Mouse (Mus musculus): ENCODE data around the gene Dnajb3.
"Not testable (repeated sequence)": the region's sequence is repeated elsewhere in the genome, so short reads cannot be mapped to it uniquely, and the experiment has no call there.

Gene Dnajb3

DNA sequence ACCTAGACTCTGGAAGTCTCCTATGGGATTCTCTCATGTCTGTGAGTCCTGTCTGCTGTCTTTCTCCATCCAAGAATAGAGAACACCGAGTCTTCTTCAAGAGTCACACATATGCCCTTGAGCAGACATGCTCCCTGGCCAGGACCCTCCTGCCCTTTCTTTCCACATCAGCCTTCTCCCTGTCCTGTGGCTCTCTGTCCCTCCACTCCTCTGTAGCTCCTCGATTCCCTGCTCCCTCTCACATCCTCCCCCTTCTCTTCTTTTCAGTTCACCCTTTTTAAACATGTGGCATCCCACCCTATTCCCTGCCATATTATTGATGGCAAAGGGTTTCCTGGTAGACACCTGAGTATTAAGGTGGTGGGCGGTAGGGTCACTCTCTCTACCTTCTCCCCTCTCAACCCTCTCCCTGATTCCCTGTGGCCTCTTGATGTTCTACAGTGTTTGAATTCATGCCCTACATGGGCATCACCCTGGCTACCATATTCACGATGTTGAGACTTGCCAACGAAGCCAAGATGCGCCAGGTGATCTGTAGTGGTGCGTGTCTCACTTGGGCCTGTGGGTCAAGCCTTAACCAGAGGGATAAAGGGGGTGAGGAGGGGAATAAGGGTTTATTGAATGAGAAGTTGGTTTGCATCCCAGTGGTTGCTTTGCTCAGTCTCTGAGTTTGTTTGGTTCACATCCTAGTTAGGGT, 26.4 kb upstream of the Dnajb3 start:
- no peak for DNase-seq (ENCODE audit: low spot score)

DNA sequence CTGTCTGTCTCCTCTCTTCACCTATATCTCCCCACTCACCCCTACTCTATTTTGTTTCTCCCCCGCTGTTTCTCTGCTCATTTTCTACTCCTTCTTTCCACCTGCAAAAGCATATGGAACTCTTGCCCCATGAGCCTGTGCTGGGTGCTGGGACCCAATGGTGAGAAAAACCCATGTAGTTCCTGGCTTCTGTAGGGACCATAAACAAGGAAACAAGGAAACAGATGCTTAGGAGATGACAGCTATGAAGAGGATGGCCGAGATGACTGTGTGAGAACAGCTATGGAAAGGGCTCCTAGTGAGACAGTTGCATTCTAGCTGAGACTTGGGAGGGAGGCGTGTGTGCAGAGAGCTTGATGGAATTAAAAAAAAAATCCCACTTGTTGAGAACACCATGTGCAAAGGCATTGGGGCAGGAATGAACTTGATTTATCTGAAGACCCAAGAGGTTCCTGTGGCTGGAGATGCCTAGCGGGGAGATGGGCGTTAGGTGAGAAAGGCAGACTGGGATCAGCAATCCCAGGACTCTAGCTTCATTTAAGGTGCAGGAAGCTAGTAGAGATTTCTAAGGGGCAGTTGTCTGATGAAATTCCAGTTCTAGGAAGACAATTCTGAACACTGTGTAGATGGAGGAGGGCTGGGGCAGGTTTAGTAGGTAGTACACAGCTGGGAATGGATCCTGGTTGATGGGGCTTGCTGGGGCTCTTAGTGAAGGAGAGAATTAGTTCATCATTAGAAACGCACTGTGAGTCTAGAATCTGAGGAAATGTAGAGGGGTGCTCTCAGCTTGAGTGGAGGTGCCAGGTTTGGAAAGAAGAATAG, 25.6 kb upstream of the Dnajb3 start:
- no peak for DNase-seq (ENCODE audit: low spot score)

DNA sequence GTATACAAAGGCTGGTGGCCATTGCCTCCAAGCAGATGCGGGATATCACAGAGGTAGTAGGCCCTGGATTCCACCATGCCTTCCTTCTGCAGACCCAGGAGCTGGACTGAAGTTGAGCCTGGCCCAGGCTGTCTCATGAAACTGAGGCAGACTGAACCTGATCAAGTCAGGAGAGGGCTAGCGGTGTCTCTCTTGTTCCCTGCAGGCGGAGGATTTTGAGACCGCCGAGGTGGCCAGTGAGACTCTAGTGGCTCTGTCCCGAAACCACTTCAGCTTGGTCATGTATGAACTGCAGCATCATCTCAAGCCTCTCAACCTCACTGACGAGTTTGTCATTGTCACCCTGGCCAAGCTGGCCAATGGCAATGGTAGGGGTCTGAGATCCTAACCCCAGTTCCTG, 24.8 kb upstream of the Dnajb3 start:
- DNase-seq (ENCODE audit: low spot score): no peak

DNA sequence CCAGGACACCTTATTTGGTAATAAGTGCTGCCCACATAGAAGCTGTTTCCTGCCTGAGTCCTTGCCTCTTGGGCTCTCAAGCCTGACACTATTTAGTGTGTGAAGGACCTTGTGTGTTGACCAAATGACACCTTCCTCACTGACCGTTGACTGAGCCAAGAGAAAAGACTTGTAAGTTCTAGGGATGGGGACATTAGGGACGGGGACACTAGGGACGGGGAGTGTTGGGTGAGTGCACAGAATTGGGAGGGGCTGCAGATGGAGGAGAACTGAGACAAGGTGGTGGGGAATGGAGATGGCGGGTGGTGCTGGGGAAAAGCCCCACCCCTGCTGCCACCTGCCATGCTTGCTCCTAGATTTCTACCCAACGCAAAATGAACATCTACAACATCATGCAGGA, 24.4 kb upstream of the Dnajb3 start:
- DNase-seq (ENCODE audit: low spot score): no peak

DNA sequence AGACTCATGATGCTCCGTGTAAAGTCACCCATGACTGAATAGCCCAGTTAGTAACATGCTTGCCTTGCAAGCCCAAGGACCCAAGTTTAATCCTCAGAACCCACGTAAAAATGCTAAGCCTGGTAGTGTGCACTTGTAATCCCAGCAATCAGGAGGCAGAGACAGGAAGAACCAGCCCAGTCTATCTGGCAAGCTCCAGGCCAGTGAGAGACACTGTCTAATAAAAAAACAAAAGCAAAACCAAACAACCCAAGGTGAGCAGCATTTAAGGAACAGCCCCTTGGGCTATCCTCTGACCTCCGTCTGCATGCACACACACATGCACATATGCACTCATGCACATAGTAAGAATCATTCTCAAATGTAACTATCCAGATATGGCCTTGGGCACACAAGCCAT, 24.0 kb upstream of the Dnajb3 start:
- DNase-seq (ENCODE audit: low spot score): no peak

DNA sequence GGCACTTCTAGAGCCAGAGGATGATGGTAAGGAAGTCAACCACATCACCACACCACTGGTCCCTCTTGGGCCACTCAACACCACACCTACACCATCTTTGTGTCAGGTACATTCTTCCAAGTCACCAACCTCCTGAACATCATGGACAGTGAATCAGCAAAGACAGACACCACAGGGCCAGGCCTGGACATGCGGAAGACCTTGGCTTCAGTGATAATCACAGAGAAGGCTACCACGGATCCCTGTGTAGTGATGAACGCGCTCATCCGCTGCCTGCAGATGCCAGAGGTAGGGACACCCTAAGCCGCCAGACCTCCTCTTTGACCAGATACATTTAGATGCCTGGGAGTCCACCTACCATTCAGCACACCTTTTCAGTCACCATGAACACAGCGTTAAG, 22.5 kb upstream of the Dnajb3 start:
- no peak for DNase-seq (ENCODE audit: low spot score)

DNA sequence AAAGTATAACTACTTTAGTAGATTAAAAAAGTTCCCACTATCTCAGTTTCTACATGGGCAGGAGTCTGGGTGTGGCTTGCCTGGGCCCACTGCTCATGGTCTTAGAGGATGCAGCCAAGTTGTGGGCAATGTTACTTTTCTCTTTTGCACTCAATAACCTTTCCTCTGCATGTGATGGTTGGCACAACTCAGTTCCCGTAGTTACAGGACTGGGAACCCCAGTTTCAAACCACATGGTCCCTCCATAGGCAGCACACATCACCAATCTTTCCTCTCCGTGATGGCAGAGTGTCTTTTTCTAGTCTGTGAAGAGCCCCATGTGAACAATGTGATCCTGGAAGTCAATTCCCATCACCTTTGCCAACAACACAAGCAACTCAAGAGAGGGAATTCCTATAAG, 21.9 kb upstream of the Dnajb3 start:
- no peak for DNase-seq (ENCODE audit: low spot score)

DNA sequence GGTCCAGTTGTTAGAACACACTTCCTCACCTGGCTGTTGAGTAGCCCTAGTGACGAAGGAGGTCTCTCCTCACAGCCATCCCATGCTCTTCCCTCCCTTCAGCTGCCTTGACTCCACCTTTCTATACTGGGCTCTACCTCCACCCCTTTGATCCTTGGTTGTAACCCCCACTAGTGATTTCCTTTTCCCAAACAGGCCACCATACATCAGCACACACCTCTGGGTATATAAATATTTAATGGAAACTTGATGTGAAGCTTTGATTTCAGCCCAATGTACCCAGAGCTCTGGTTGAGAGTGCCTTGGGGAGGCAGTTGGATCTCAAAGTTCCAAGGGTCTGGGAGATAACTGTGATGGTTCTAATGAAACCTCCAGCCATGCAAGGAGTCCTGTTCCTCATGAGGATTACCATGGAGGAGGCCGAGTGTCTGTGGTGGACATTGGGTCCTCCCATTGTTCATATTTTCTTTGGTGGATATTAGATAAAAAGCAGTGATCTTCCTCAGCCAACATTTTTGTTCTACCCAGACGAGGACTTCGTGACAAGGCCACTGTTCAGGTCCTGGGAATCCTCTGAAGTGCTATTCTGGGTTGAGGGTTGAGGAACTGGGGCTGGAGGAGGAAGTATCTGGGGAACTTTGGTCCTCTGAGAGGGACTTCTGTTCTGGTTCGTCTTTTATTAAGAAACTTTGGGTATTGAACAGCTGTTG, 21.2 kb upstream of the Dnajb3 start, which contains the start of gene Mroh2a:
Gene Mroh2a (plus strand): TSS at position 317 of the 710 bp plus-strand sequence.
- DNase-seq (ENCODE audit: low spot score): no peak

DNA sequence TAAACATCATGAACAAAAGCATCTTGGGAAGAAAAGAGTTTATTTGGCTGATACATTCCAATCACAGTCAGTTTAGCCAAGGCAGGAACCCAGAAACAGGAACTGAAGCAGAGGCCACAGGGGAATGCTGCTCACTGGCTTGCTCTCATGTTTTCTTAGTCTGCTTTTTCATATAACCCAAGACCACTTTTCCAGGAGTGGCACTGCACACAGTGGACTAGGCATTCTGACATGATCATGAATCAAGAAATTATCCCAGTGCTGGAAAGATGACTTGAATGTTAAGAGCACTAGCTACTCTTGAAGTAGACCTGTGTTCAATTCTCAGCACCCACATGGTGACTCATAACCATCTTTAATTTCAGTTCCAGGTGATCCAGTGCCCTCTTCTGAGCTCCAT, 20.2 kb upstream of the Dnajb3 start:
- no peak for DNase-seq (ENCODE audit: low spot score)

DNA sequence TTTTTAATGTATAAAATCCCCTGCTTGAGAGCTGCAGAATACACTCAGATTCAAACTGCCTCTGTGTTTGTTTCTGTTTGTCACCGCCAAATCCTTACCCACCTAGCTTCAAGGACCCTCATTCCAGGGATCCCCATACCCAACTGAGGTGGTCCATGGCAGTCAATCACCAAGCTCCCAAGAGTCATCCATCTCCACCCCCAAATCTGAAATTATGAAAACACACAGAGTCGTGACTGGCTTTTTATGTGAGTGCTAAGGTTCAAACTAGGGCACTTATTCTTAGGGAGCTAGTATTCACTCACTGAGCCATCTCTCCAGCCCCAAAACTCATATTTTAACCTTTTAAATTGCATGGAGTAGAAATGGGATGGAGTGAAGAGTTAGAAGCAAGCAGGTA, 19.7 kb upstream of the Dnajb3 start:
- not testable (repeated sequence) for DNase-seq (ENCODE audit: low spot score)

DNA sequence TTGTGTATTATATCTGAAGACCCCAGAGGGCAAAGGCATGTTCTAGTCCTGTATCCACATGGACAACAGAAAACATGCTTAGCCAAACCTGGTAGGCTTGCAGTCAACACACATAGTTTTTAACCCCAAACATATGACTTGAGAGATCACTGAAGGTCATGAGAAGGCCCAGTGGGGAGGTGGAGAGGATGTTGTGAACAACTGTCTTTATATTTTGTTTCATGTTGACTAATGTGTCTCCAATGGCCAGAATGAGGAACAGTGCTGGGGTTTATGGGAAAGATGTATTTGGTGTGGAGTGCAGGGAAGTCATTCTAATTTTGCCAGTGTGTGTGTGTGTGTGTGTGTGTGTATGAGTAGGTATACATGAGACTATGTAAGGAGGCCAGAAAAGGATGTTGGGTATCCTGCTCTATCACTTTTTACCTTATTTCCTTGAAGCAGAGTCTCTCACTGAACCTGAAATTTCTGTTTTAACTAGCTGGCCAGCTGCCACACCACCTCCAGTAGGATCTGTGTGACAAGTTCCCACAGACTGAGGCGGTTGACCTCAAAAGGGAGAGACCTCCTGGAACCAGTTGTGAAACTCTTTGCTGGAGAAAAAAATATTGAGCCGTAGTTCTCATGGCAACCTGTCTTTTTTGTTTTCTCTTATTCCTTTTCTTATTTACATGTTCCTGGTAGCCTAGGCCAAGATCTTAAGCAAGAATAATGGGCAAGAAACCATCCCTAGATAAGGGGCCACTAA, 18.6 kb upstream of the Dnajb3 start:
- no peak for DNase-seq (ENCODE audit: low spot score)

DNA sequence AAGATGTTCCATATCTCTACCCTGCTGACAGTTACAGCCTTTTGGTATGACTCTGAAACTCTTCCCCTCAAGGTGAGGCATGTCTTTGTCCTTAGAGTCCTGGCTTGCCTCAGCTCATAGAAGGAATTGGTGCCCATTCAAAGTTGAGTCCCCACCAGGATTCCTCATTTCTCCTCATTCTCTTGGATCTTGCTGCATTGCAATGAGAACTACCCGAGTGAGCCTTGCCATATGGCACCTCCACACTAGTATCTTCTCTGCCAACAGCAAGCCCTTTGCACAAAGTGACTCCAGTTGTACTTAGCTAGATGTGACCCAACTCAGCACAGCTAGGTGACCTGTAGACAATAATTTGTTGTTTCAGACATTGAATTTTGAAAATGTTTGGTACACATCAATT, 18.0 kb upstream of the Dnajb3 start:
- DNase-seq (ENCODE audit: low spot score): no peak

DNA sequence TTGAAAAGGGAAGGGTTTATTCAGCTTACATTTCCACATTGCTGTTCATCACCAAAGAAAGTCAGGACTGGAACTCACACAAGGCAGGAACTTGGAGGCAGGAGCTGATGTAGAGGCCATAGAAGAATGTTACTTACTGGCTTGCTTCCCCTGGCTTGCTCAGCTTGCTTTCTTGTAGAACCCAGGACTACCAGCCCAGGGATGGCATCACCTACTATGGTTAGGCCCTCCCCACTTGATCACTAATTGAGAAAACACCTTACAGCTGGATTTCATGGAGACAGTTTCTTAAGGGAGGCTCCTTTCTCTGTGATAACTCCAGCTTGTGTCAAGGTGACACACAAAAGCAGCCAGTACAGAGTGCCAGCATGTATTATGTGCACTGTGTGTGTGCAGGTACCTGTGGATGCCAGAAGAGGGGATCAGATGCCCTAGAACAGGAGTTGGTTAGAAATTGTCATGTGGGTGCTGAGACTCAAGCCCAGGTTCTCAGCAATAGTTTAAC, 17.5 kb upstream of the Dnajb3 start:
- DNase-seq (ENCODE audit: low spot score): not testable (repeated sequence)

DNA sequence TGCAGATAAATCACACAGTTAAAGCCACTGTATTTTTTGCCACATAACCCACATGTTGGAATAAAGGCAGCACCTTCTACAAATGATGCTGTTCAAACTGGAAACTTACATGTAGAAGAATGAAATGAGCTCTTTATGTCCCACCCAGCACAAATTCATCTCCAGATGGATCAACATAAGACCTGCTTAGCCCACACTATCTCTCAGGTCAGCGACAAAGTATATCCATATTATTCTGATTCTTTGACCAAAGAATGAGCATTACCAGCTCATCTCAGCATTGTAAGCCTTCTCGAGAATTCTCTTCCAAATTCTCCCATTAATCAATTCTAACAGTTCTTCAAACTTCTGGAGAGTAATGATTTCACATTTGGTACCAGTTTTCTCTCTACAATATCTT, 16.6 kb upstream of the Dnajb3 start:
- DNase-seq (ENCODE audit: low spot score): no peak

DNA sequence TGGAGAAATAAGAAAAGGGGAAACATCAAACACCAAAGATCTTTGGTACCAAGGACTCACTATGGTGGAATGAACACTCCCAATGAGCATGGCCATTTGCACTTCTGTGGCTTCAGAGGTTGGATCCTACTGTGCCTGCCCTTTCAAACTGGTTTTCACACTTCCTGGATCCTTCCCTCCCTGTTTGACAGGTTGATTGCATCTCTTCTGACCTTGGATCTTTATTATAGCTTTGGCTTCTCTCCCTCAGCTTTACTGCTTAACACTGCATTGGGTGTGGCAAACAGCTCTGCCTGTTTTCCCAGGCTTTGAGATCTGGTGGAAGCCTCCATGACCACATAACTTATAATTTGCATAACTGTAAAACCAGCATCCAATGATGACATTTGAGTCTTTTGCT, 14.8 kb upstream of the Dnajb3 start:
- no peak for DNase-seq (ENCODE audit: low spot score)

DNA sequence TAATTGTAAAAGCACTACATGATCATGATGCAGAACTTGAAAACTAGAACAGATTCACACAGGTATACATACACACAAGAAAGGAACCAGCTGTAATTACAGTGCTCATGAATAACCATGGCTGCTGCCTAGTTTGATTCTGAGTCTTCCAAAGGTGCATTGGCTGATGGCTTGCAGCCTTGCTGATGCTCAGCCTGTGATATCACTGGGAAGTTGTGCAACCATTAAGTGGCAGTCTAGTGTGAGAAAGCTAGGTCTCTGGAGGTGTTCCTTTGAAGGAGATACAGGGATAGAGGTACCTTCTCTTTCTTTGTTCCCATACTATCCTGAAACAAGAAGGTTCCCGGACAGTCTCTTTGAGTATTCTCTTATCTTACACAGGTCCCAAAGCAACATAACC, 13.5 kb upstream of the Dnajb3 start:
- DNase-seq (ENCODE audit: low spot score): no peak

DNA sequence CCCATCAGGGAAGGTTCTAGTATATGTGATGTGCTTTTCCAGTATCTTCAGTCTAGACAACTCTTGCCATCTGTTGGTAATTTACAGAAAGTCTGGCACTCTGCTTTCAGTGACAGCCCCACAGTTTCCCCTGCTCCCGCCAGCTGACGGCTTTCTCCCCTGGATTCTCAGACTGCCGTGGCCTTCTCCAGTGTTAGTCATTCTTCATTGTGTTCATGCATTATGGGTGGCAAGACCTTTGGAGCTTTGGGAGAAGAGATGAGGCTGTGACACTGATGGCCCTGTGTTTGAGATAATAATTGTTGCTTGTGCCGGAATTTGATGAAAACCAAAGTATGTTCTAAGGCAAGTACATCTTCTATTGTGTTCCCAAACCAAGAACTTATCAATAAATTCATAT, 13.0 kb upstream of the Dnajb3 start:
- DNase-seq (ENCODE audit: low spot score): no peak

DNA sequence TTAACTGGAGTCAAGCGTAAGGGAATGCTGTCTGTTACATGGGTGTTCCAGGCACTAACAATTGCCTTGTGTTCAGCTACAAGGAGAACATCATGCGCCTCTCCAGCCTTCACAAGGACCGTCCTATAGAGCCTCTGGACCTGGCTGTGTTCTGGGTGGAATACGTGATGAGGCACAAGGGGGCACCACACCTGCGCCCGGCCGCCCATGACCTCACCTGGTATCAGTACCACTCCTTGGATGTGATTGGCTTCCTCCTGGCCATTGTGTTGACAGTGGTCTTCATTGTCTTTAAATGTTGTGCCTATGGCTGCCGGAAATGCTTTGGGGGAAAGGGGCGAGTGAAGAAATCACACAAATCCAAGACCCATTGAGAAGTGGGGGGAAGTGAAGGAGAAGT, 12.5 kb upstream of the Dnajb3 start:
- DNase-seq (ENCODE audit: low spot score): no peak

DNA sequence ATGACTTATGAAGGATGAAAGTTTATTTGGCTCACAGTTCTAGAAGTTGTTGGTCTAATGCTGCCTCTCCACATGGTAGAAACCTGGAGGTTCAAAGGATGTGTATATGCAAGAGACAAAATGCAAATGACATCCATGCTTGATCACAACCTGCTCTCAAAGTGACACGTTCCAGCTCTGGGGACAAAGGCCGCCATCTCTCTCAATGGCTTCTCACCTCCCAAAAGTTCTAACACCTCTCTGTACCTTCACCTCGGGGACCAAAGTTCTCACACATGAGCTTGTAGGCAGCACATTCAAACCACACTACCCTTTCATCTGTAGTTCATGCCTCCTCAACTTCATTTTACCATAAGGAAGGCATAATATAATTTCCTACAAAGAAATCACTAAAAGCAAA, 12.0 kb upstream of the Dnajb3 start:
- no peak for DNase-seq (ENCODE audit: low spot score)

DNA sequence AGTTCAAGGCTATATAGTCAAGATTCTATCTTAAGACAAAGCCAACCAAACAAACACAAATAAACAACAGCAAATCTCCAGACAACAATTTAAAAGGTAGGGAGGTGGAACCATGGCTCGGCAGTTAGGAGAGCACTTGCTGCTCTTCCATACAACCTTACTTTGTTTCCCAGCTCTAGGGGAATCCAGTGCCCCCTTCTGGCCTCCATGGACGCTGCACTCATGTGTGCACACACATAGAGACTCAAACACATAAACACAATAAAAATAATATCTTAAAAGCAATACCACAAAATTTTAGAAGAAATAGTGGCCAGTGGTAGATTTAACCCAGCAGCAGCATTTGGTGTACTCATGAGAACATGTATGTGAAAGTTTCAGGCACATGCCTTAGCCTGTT, 11.6 kb upstream of the Dnajb3 start:
- DNase-seq (ENCODE audit: low spot score): no peak

DNA sequence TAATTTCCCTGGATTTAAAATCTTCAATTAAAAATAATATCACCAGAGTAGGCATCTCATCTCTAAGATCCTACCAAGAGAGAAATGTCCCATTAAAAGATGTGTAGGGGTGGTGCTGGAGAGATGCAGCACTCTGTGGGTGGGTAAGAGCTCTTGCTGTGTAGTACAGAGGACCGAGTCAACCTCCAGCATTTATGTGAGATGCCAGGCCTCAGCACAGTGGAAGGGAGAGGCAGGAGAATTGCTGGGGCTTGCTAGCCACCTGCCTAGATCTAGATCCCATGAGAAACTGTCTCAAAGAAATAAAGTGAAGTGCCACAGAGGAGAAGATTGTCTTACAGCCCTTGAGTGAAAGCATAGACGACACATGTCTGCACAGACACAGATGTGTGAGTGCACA, 11.0 kb upstream of the Dnajb3 start:
- DNase-seq (ENCODE audit: low spot score): no peak
